Mouse (Mus musculus): ENCODE data around the gene St3gal3.

St3gal3 gene

DNA sequence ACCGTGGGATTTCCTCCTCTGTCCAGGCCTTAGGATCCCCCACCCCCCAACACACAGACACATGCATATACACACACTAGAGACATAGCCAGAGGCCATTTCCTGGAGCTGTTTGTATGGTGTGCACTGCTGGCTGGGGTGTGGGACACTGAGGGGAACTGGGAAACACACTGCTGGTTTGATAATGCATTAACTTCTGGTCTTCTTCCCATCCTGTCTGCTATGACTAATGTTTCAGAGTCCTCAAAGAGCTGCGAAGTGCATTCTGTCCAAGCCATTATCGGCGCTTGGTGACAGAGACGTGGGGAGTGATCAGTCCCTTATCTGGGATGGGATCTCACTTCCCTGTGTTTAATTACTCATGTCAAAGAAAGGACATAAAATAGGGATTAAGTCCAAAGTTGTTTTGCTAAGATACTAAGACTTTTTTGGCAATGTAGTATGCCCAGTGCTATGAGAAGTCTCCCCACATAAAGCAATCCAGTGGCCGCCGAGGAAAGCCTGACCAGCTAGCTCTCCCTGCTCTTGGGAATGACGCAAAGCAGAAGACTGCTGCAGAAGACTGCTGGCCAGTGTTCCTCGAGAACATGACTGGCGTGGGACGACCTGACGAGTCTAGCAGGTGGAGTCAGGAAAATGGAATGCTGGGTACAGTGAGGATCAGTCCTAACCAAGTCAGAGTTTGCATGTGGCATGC, 85.0 kb downstream of the St3gal3 start:
- no peak for DNase-seq

DNA sequence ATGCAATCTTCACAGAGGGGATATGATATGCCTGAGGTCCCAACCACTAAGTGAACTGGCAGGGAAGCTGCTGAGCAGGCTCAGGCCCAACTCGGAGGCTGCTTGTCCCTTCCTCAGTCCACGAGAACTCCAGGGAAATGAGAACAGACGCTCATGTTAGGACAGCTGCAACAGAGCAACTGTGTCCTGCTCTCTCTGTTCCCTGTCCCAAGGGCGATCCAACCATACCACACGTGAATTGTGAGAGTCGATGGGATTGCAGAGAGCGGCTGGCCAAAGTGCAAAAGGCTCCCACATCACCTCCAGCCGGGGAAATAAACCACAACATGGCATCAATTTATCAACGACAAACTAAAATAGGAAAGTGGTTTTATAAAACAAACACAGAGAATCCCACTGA, 90.2 kb downstream of the St3gal3 start:
- no peak for DNase-seq

DNA sequence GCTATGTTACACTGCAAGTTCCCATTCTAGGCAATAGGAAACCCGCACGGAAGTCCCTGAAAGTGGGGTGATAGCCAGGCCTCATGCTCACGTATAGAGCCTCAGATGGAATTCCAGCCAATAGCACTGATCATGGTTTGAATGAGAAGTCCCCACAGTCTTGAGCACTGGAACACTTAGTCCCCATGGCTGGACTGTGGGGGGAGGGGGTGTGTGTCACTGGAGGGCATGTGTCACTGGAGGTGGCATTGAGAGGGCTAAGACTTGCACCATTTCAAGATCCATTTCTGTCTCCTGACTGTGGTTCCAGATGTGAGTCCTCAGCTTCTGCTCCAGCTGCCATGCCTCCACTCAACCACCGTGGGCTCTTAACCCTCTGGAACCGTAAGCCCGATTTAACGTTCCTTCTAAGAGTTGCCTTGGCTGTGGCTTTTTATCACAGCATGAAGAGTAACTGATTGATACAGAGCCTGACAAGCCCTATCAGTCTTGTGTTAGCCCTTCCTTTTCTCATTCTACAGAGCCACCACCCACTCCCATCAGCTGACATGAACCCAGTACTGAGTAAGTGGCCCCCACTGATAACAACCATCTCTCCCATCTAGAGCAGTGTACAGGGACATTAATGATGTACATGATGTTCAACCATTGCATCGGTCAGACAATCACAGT, 91.2 kb downstream of the St3gal3 start:
- no peak for DNase-seq

DNA sequence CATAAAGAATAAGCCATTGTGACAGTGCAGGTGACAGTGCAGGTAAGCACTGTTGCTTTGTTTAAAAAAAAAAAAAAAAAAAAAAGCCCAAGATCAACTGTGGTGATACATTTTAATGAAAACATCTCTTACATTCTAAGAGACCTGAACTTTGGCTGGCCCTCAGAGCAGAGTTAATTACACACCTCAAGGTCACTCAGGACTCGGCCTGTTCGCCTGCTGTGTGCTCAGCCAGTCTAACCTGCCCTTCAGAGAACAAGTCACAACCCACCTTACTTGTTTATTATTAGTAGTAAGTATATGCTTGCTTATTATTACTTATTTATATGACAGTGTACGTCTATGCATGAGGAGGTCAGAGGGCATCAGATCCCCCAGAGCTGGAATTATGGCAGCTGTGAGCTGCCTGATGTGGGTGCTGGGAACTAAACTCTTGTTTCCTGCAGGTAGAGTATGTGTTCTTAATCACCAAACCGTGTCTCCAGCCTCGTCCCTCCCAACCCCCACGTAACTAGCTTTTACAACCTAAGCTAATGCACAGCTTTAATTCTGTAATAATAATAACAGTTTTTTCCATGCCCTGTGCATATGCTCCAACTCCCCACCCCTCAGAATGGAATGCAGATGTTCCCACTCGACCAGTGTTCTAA, 91.9 kb downstream of the St3gal3 start:
- no peak for DNase-seq

DNA sequence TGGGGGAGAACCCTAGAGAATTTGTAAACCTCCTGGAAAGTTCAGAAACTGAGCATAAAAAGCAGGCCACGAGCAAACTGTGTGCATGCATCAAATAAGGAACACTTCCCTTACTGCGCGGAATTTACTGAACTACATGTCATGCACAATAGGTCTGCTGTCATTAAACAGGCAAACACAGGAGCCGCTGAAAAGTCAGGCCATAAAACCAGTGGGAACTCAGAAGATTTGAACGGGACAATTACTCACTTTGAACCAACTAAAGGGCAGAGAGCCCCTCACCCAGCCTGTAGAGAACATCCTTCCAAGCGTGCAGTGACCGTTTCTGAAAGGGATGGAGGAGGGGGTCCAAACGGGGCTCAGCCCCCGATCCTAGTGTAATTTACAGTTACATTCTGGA, 93.6 kb downstream of the St3gal3 start:
- DNase-seq: no peak

DNA sequence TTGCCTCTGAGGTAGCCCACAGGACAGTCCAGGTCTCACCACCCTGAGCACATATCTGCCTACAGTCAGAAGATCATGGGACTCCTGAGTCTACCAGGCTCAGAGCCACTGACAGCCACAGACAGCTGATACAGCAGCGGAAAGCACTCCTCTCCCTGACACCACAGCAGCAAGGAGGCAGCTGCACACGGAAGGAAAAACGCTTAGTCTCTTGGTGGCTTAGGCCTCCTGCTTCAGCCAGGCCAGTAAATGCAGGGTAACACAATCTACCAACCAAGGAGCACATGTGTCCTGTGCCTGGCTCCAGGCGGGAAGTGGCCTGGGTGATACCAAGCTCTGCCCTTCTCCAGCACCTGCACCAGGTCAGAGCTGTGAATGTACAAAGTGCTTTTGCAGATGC, 94.1 kb downstream of the St3gal3 start:
- DNase-seq: no peak

DNA sequence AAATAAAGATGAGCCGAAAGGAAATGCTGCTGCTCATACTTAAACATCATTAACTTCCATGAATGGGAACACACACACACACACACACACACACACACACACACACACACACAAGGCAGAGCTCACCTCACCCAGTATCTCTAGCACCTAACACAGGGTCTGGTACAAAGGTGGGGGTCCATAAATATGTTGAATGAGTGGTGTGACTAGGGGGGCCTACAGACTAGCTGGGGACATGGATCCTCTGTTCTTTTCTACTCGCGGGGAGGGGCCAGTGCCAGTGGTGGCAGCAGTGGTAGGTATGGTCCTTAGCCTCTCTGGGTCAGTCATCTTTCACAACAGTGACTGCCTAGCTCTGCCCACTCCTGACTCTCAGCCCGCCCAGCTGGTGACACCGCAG, 94.8 kb downstream of the St3gal3 start:
- no peak for DNase-seq

DNA sequence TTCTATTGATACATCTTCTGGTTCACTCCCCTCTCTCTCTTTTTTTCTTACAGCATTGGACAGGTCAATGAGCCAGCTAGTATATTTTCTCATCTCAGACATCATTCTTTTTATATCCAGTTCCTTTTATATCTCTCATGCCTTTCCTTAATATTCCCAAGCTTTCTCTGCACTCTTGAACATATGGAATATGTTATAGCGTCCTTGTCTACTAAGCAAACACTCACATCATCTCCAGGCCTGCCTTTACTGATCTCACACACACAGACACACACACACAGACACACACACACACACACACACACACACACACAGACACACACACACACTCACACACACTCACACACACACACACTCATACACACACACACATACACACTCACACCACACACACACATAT, 96.7 kb downstream of the St3gal3 start:
- DNase-seq: no peak

DNA sequence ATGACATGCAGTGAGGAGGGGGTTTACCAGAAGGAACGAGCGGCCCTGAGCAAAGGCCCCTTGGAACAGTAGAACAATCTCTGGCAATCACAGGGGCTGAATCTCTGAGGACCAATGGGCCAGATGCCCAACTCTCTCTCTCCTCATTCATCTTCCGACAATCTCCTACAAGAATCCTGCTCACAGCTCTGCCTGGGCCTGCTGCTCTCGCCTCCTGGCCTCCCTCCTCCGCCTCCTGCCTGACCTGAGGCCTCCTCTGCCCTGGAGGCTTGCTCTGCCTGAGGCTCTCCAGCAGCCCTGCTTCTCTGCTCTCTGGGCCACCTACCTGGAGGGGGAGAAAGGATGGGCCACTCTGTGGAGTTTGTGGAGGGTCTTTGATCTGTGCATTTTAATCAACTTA, 97.3 kb downstream of the St3gal3 start:
- no peak for DNase-seq

DNA sequence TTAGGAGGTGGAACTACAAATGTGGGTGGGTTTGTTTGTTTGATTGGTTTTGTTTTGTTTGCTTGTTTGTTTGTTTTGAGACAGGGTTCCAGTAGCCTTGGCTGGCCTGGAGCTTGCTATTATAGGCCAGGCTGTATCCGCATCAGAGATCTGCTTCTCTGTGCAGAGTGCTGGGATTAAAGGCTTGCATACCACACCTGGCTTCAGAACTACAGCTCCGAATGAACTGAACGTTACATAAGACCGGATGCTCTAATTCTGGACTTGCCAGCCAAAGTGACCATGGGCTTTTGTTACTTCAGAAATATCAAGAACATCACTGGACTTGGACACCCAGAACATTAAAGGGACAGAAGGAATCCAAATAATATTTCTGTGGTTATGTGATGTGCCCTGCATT, 98.2 kb downstream of the St3gal3 start:
- no peak for DNase-seq

DNA sequence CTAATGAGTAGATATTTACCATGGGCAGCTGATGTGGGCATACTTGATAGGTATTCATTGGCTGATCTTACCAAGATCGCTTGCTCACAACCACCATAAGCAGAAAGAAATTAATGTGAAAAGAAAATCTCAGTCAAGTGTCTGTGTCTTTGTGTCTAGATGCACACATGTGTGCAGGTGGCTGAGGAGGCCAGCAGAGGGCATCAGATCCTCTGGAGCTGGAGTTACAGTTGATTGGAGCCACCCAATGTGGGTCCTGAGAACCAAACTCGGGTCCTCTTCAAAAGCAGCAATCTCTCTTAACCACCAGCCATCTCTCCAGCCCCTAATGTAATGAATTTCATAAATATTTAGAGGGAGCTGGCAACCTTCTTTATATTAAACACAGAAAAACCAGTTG, 99.6 kb downstream of the St3gal3 start:
- no peak for DNase-seq

DNA sequence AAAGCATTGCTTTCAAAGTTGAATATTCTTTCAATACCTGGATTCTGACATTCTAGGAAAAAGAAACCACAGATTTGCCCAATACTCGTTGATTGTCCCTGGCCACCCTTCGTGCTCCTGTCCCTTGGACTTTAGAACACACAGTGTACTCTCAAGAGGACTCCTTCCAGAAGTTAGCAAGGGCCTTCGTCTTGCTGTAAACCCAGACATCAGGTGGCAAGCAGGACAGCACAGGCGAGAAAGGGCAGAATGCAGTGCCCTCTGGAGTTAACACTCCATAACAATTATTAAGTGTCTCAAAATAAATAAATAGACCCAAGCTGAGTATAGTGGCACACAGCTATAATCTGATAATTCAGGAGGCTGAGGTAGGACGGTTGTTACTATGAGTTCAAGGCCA, 101.7 kb downstream of the St3gal3 start:
- no peak for DNase-seq

DNA sequence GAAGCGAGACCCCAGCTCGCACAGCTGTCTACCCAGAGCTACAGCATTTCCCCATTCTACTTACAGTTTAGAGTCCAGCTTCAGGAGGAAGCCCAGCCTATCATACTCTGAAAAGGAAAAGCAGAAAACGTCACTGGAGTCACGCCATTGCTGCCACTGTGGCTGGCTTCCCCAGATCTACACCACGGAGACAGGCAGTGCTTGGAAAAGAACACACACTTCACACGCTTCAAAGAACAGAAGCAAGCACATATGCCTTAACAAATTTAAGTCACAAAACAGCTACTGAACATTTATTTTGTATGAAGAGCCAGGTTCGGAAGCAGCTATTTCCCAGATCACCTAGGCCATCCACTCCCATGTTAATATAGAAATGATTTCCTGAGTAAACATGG, 102.9 kb downstream of the St3gal3 start:
- no peak for DNase-seq

DNA sequence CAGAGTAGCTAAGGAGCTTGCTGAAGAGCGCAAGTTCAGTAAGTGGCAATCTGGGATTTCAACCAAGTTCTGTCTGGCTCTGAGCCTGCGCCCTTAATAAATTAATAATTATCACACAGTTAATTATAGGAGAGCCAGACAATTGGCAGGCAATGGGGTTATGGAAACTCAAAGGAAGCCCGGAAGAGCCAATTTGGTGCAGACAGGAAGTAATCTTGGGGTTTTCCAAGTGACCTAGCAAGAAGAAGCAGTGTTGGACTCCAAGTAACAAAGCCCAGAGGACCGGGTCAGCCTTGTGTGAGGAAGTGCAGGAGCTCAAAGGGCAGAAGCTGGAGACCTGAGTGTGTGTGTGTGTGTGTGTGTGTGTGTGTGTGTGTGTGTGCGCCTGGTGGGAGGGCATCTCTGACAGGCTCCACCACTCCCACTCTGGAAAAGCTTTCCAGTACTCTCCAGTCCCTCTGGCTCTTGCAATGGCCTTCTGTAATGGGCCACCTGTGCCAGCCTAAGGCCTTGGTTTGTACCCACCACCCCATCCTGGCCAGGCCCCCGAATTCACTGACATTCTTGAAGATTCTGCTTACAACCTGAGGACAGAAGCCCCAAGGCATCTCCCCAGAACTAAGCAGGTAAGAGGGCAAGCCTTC, 103.5 kb downstream of the St3gal3 start:
- DNase-seq: no peak

DNA sequence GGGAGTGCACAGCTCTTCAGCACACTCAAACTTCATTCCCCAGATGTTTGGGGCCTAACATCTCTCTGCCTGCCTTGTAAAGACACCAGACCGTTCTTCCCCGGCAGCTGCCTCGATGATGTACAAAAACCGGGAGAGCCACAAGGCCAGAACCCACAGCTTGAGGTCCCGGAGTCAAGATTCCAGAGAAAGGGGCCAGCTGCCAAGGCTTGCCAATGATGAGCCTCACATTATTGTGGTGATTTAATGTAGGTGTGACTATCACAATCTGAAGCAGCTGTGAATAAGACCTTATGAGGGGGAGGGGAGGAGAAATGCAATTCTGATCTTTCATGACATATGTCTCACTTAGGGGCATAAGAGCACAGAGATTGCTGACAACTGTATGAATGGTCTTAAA, 104.4 kb downstream of the St3gal3 start:
- DNase-seq: no peak

DNA sequence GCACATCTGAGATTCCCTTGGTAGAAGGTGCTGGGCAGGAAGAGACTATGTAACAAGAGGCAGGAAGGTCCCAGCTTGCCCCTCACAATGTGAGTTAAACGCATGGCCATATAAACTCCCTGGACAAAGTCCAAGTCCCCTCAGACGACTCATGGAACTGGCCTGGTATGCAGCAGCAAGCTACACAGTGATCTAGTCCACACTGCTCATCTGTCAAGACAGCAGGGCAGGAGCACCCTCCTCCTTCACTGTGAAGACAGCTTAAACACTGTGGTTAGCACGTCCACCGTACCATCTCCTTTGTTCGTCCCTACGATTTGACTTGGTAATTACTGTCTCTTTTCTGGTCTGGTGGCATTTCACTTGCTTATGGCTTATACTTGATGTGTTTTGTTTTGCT, 104.8 kb downstream of the St3gal3 start:
- no peak for DNase-seq

DNA sequence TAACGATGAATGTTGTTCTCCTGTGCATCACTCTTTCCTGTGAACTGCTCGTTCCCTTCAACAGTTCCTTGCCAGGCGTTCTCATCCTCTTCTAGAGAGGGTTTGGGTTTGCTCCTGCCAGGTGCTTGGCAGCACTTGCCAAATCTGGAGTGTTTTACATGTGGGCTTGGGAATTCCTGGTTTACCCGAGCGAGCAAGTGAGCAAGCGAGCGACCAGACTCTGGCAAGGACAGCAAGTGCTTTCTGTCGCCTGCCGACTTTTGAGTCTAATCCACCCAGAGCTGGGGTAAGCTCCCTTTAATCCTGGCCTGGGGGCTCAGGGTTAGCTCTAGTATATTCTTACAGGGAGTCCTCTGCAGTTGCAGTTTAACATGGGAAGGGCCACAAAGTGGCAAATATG, 105.7 kb downstream of the St3gal3 start:
- DNase-seq: no peak

DNA sequence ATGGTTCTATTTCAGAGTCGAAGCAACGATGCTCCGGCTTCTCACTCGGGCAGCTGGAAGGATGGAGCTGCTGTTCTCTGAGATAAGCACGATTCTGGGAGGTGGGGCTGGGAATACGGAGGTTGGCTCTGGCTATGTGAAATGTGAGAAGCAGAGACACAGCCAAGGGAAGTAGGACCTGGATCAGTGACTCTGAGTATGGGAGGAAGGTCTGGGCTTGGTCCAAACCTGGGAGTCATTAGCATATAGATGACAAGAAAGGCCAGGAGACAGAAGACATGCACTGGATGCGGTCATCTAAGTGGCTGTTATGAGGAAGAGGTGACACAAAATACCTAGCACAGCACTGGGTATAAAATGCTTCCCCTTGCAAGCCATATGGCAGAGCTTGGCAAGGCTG, 108.8 kb downstream of the St3gal3 start:
- DNase-seq: no peak

DNA sequence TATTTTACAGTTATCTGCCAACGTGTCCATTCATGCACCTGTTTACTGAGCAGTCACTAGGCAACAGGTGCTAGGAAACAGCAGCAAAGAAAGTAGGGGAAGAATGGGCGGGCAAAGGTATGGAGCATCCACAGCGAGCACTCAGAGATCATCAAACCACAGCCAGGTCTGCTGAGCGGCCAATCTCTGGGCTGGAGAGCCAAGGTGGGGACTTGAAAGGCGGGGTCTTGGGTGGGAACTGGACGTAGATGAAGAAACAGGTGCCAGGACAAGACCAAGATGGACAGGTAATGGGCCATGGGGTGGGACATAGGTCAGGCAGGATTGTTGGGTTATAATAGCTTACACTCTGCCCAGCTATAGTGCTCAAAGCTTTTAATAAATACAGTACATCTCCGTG, 109.3 kb downstream of the St3gal3 start:
- DNase-seq: no peak

DNA sequence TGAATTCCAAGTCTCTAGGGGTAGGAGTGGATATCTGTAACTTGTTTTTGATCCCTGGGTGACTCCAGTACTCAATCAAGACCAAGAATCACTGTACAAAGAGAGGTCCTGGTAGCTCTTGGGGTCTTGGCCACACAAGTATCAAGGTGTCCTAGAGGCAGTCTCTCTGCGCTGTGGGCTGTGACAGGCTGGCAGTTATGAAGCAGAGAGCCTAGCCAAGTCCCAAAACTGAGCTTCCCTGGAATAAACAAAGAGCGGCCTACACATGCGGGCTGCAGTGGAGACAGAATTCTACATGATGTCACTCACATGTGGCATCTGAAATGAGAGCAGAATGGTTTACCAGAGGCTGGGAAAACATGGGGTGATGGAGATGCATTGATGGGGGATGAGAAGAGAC, 111.9 kb downstream of the St3gal3 start:
- DNase-seq: no peak

DNA sequence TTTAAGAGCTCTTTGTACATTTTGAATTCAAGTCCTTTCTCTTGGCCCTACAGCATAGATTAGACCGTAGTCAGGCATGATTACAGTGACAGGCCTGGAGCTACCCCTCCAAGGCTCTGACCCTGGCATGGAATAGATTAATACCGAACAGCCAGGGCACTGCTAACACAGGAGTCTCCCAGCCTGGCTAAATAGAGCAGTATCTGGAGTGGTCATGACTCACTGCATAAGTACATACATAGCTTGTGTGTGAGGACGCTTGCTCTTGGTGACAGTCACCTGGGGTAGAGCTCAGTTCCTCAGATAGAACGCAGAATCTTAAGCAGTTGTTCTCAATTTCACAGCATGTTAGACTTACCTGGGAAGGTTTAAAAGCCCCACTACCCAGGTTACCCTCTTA, 112.3 kb downstream of the St3gal3 start:
- DNase-seq: no peak

DNA sequence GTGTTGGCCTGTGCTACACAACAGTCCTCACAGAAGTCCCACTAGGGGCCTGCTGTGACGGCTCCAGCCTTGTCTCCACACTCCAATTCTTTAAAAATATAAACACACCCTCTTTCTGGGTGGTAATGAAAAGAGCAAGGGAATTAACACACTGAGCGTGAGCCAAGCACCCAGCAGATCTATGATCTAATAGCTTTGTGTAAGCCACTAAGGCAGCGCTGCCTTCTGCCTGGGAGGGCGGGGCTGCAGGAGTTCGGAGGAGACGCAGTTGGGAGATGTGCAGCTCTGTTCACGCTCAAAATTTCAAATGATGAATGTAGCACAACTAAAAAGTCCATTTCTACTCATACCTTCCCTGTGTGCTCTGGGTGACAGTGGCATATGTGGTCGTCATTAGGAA, 115.1 kb downstream of the St3gal3 start:
- DNase-seq: no peak

DNA sequence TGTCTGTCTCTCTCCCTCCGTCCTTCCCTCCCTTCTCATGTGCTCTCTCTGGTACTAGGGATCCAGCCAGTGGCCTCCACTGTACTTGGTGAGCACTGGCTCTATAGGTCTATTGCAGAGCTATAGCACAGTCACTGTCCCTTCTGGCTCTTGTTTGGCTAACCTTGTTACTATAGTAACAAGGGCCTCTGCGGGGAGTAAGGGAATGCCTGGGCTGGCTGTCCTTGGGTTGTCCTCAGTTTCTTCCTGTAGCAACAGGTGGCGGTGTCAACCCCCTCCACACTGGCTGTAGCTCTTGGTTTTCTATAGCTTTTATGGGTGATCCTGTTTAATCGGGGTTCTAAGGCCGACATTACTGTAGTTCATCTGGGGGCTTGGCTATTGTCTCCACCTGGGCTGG, 115.5 kb downstream of the St3gal3 start:
- DNase-seq: no peak

Data from liver (tissue).